Mouse (Mus musculus) forebrain, embryonic 15.5 days (tissue): ENCODE measurements around the gene Derl3. TPM values are rescaled to one million over a fixed set of nuclear protein-coding genes. Genes with fewer than 3 reads are reported as not detected.

Experiments
- ATAC-seq: fragments of 200-750 bp; cut with Nextera tagmentation; replicated peaks from 2 replicates; pipeline ENCODE4 v1.8.0; 2017; ENCODE audit warnings: mild to moderate bottlenecking, moderate TSS enrichment, moderate library complexity
- H3K27ac ChIP-seq: fragments of 300-500 bp; sonication (generic); replicated peaks from 2 replicates; pipeline ENCODE4 v1.5.1; 2015; ENCODE audit warnings: mild to moderate bottlenecking, inconsistent platforms
- H3K27me3 ChIP-seq: fragments of 300-500 bp; sonication (generic); 2 replicates; pipeline ENCODE4 v1.6.1; 2015; ENCODE audit warnings: inconsistent platforms
- H3K36me3 ChIP-seq: fragments of 300-500 bp; sonication (generic); 2 replicates; pipeline ENCODE4 v1.6.1; 2015; ENCODE audit warnings: mild to moderate bottlenecking, inconsistent platforms
- H3K4me1 ChIP-seq: fragments of 300-500 bp; sonication (generic); 2 replicates; pipeline ENCODE4 v1.6.1; 2015; ENCODE audit warnings: inconsistent platforms
- H3K4me2 ChIP-seq: fragments of 300-500 bp; sonication (generic); replicated peaks from 2 replicates; pipeline ENCODE4 v1.6.1; 2015; ENCODE audit warnings: mild to moderate bottlenecking, inconsistent platforms
- H3K4me3 ChIP-seq: fragments of 300-500 bp; sonication (generic); 2 replicates; pipeline ENCODE4 v1.5.1; 2015; ENCODE audit warnings: mild to moderate bottlenecking, inconsistent platforms
- H3K9ac ChIP-seq: fragments of 300-500 bp; sonication (generic); replicated peaks from 2 replicates; pipeline ENCODE4 v1.6.1; 2015; ENCODE audit warnings: mild to moderate bottlenecking, inconsistent platforms
- H3K9me3 ChIP-seq: fragments of 300-500 bp; sonication (generic); 2 replicates; pipeline ENCODE4 v1.6.1; 2016; ENCODE audit warnings: inconsistent platforms
- WGBS: fragments of 180-500 bp; shearing (Covaris S2); methylation state at CpG from one replicate; pipeline ENCODE4 v1.1.7; 2015; ENCODE audit warnings: mixed read lengths; 5-methylcytosine and 5-hydroxymethylcytosine counted together
- polyA plus RNA-seq: library from polyadenylated mRNA; unstranded; fragments of >200 nt; fragmentation: Nextera tagmentation; extraction: Ambion mirVana; gene quantifications from 2 replicates; pipeline ENCODE4 v1.2.1, GENCODE M21; 2015

Gene Derl3
- polyA plus RNA-seq, 1 experiment from 2014 or later, result 2.9 TPM

DNA sequence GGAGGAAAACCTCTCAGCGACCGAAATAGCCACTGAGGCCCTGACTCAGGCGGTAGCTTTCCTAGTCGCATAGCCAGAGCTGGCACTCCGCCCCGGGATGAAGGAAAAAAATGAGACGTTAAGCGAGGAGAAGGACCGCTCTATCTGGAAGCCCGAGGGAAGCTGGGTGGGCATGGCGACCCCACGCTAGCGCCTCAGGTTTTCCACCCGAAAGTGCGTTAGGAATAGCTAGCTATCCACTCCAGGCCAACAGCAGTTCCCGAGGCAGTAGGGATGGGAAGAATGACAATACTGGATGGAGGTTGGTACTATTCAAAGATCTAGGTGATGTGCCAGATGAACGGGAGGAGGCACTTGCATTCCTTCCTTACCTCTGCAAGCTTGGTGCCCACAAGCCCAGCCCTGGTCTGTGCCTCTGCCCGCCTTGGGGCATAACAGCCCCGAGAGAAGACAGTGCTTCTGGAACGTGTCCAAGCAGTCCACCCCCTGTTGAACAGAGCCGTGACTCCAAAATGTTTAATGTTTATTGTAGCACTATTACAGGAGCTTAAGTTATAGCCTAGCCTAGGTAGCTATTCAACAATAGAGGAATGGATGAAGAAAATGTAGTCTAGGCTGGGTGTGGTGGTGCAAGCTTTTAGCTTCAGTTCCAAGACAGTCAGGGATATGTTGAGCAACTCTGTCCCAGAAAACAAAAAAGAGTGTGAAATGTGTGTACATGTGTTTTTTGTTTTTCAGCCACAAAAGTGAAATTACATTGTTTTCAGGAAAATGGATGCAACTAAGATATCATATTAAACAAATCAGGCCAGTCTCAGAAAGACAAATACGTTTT lies 28.7 kb downstream of the Derl3 start:
- Histone ChIP-seq H3K4me2 (peak overlapping the region; percentile 58), H3K4me3 (peak overlapping the region; percentile 71), H3K27me3 (no peaks in the 10 kb centered on the region), H3K9ac (peak overlapping the region; percentile 93), H3K36me3 (no peaks in the 10 kb centered on the region), H3K9me3 (no peaks in the 10 kb centered on the region), H3K4me1 (peaks cover 50% of the 10 kb centered on the region), H3K27ac (peak overlapping the region; percentile 96)
- peak; percentile 44 for ATAC-seq
- 5% methylated on average over 22 of the region's 22 CpGs for WGBS

DNA sequence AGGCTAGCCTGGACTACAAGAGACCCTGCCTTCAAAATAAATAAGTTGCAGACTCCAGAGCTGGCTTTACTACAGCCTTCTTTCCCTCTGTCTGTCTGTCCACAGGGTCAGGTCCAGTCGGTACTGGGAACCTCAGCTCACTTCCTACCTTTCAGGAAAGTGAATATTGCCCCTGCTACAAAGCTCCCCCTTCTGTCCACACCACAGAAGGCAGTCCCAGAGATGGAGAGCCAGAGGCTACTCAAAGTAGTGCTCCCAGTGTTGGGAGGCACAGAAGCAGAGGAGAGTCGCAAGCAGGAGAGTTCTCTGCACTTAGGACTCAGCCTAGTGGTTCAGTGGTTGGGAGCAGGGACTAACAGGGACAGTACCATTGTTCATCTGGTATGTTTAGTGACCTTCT lies 31.1 kb downstream of the Derl3 start:
- H3K27me3 ChIP-seq, result no peaks in the 10 kb centered on the region
- 73% methylated on average over 2 of the region's 2 CpGs for WGBS
- no peak overlapping the region for H3K27ac ChIP-seq
- ATAC-seq, result no peak
- H3K9me3 ChIP-seq, result no peaks in the 10 kb centered on the region
- no peaks in the 10 kb centered on the region for H3K36me3 ChIP-seq
- no peak overlapping the region for H3K4me2 ChIP-seq
- no peak overlapping the region for H3K4me3 ChIP-seq
- H3K4me1 ChIP-seq, result peaks cover 27% of the 10 kb centered on the region
- no peak overlapping the region for H3K9ac ChIP-seq

GRCm38 (mm10) chr10:75926396-75926795 lies 33.2 kb downstream of the Derl3 start:
- no peak overlapping the region for H3K9ac ChIP-seq
- no peak overlapping the region for H3K4me3 ChIP-seq
- ATAC-seq, result no peak
- H3K27ac ChIP-seq, result no peak overlapping the region
- no peaks in the 10 kb centered on the region for H3K9me3 ChIP-seq
- H3K4me2 ChIP-seq, result no peak overlapping the region
- WGBS, result 86% methylated on average over 13 of the region's 13 CpGs
- H3K27me3 ChIP-seq, result no peaks in the 10 kb centered on the region
- H3K4me1 ChIP-seq, result peaks cover 26% of the 10 kb centered on the region
- no peaks in the 10 kb centered on the region for H3K36me3 ChIP-seq

DNA sequence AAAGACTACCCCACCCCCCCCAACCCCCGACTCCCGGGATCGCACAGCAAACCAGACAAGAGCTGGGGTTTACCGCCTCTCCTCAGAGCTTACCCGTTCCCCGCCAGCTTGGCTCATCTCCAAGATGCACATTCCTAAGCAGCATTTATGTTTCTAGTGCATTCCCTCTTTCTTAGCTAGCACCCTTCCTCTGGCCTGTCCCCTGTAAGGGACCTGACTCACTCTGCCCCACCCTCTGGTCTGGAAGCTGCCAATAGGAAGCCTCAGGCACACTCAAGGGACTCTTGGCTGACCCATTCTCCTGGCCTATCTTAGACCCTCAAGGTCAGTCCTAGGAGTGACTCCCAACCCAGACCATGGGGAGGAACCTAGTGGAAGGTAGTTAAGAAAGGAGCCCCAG lies 37.1 kb downstream of the Derl3 start:
- peaks cover 31% of the 10 kb centered on the region for H3K4me1 ChIP-seq
- no peaks in the 10 kb centered on the region for H3K9me3 ChIP-seq
- H3K27ac ChIP-seq, result no peak overlapping the region
- peaks cover 5% of the 10 kb centered on the region; the same call in 1 of the 2 replicates for H3K27me3 ChIP-seq
- H3K4me2 ChIP-seq, result peak overlapping the region; percentile 16; the same call in 1 of the 2 replicates
- no peak overlapping the region for H3K9ac ChIP-seq
- 19% methylated on average over 6 of the region's 6 CpGs for WGBS
- no peak overlapping the region for H3K4me3 ChIP-seq
- no peaks in the 10 kb centered on the region for H3K36me3 ChIP-seq
- no peak for ATAC-seq

- Histone ChIP-seq H3K4me2 (peak overlapping the region; percentile 97), H3K27me3 (peaks cover 5% of the 10 kb centered on the region; the same call in 1 of the 2 replicates), H3K9me3 (no peaks in the 10 kb centered on the region), H3K4me3 (peak overlapping the region; percentile 56), H3K9ac (peak overlapping the region; percentile 77), H3K4me1 (peaks cover 41% of the 10 kb centered on the region), H3K36me3 (no peaks in the 10 kb centered on the region), H3K27ac (no peak overlapping the region)
- no peak; the same call in 1 of the 2 replicates for ATAC-seq
- WGBS, result 33% methylated on average over 7 of the region's 7 CpGs
Measured at GRCm38 (mm10) chr10:75931311-75931710, 38.1 kb downstream of the Derl3 start.

- H3K9me3 ChIP-seq, result no peaks in the 10 kb centered on the region
- WGBS, result under 1% methylated on average over 25 of the region's 44 CpGs
- H3K9ac ChIP-seq, result peak overlapping the region; percentile 77
- no peaks in the 10 kb centered on the region for H3K36me3 ChIP-seq
- peak overlapping the region; percentile 41; the same call in 1 of the 2 replicates for H3K27ac ChIP-seq
- H3K27me3 ChIP-seq, result peaks cover 9% of the 10 kb centered on the region; the same call in 1 of the 2 replicates
- H3K4me2 ChIP-seq, result peak overlapping the region; percentile 97
- H3K4me3 ChIP-seq, result peak overlapping the region; percentile 56
- H3K4me1 ChIP-seq, result peaks cover 41% of the 10 kb centered on the region
- peak; percentile 53 for ATAC-seq
Measured at GRCm38 (mm10) chr10:75932081-75932678, 39.0 kb downstream of the Derl3 start.

DNA sequence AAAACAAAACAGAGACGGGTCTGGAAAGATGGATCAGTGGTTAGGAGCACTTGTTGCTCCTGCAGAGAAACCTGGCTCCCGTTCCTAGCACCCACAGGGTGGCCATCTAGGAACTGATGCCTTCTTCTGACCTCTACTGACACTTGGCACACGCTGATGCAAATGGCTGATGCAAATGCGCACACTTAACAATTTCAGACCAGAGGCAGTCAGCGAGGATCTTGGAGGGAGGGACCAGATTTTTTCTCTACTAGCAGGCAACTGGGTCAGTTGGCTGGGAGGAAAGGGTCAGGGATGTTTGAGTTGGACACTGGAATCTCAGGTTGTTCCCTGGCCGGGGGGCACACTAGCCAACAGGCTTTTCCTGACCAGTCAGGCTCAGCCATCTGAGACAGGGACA lies 39.7 kb downstream of the Derl3 start, which contains the start of gene Chchd10:
Gene Chchd10 (plus strand): TSS at position 240 of the 400 bp plus-strand sequence.
- WGBS, result 27% methylated on average over 6 of the region's 6 CpGs
- Histone ChIP-seq H3K4me3 (peak within 1 kb of the TSS; percentile 56), H3K9ac (peak within 1 kb of the TSS; percentile 77), H3K36me3 (no peaks in the 10 kb centered on the region), H3K27me3 (peaks cover 9% of the 10 kb centered on the region; the same call in 1 of the 2 replicates), H3K27ac (peak within 1 kb of the TSS; percentile 41; the same call in 1 of the 2 replicates), H3K9me3 (no peaks in the 10 kb centered on the region), H3K4me2 (peak within 1 kb of the TSS; percentile 97), H3K4me1 (peaks cover 41% of the 10 kb centered on the region)
- ATAC-seq, result no peak

DNA sequence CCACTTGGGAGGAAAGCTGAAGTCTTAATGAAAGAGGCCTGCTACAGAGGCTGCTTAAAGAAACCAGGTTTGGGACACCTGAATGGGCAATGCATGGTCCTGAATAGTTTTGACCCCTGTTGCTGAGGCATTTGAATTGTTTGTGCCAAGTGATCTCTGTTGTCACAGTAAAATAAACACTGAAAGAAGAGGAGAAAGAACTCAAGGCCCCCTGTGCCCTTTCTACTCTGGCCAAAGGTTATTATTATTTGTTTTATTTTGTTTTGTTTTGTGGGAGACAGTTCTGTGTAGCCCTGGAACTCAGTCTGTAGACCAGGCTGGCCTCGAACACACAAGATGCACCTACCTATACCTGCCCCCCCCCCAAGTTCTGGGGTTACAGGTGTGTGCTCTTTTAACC lies 41.8 kb downstream of the Derl3 start:
- WGBS, result 67% methylated on average over 1 of the region's 1 CpGs

GRCm38 (mm10) chr10:75935680-75936541 lies 42.7 kb downstream of the Derl3 start, which contains the start of gene Mmp11:
Gene Mmp11 (minus strand): TSS chr10:75936496.
- Histone ChIP-seq H3K4me2 (peak within 1 kb of the TSS; percentile 96), H3K27ac (no peak within 1 kb of the TSS), H3K27me3 (peaks cover 9% of the 10 kb centered on the region; the same call in 1 of the 2 replicates), H3K9me3 (no peaks in the 10 kb centered on the region), H3K4me3 (peak within 1 kb of the TSS; percentile 50), H3K9ac (peak within 1 kb of the TSS; percentile 50), H3K36me3 (no peaks in the 10 kb centered on the region), H3K4me1 (peaks cover 34% of the 10 kb centered on the region)
- peak; percentile 59 for ATAC-seq
- 2% methylated on average over 51 of the region's 51 CpGs for WGBS

More for the DNA sequence above, 41.8 kb downstream of the Derl3 start:
- no peaks in the 10 kb centered on the region for H3K9me3 ChIP-seq
- peaks cover 41% of the 10 kb centered on the region for H3K4me1 ChIP-seq
- ATAC-seq, result no peak
- 0 out of 2 replicates have a peak overlapping the region, but pooled peaks have one; percentile 50 for H3K9ac ChIP-seq
- peak overlapping the region; percentile 50 for H3K4me3 ChIP-seq
- H3K27ac ChIP-seq, result no peak overlapping the region
- H3K27me3 ChIP-seq, result peaks cover 9% of the 10 kb centered on the region; the same call in 1 of the 2 replicates
- no peaks in the 10 kb centered on the region for H3K36me3 ChIP-seq
- peak overlapping the region; percentile 96 for H3K4me2 ChIP-seq

DNA sequence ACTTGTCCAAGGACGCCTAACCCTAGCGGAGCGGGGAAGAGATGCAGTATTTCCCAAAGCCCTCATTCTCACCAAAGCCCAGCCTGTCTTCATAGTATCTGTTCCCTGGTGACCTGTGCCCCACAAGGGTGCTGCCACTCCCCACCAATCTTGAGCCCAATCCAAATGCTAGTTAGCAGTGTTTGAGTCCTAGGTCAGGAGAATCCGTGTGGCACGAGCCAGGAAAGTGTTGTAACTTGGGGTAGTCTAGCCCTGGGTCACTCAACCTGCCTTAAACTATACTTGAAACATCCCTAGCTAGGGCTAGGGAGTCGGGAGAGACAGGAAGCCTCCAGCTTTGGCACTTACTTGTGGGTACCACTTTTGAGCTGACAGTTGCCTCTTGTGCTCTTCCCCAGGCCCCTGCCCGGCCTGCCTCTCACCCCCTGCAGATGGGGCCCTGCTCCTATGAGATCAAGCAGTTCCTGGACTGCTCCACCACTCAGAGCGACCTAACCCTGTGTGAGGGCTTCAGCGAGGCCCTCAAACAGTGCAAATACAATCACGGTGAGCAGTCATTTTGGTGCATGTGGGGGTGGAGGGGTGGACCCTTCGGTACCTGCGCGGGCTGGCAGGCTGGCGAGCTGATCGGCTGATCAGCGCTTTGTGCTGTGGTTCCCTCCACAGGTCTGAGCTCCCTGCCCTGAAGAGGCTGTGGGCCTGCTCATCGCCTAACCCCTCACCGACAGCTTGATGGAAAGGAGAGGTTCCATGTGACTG lies 43.9 kb downstream of the Derl3 start:
- ATAC-seq, result no peak
- no peak overlapping the region for H3K27ac ChIP-seq
- 32% methylated on average over 18 of the region's 18 CpGs for WGBS
- H3K4me1 ChIP-seq, result peaks cover 23% of the 10 kb centered on the region
- H3K4me3 ChIP-seq, result no peak overlapping the region
- no peaks in the 10 kb centered on the region for H3K9me3 ChIP-seq
- H3K36me3 ChIP-seq, result no peaks in the 10 kb centered on the region
- H3K9ac ChIP-seq, result no peak overlapping the region
- peaks cover 9% of the 10 kb centered on the region; the same call in 1 of the 2 replicates for H3K27me3 ChIP-seq
- no peak overlapping the region for H3K4me2 ChIP-seq
